In the genomic region with DNA sequence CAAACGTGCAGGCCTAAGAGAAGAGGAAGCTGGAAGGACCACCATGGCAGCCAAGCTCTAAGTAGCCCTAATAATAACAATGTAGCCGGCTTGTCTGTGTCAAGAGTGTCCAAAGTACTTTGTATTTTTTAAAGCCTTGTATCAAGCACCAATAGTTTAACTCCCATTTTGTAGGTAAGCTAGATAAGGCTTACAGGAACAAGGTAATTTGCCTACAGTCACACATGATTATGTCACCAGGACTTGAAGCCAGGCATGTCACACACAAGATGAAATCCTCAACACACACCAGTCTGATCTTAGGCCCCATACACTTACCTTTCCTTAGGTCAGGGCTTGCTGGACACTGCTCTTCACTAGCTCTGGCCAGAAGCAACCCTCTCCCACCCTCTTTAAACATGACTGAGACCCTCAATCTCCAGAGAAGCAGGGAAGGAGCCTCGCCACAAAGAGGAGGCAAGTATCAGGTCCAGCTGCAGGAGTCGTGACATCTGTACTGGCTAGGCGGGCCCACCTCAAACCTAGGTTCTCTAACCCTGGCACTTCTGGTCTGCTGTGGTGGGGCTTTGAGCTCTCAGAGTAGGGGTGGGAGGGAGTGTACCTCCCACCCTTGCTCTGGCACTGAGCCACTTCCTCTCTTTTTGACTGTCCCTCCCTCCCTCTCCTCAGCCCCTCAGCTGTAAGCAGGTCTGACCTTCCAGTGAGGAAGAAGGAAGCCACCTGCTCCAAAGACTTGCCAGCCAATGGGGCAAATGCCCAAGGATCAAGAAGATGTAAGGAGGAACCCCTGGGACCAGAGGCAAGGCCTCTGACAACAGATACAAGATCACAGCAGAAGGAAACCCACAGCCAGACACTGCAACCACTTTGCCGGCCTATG, we compare ENCODE assay signal across 8 mouse cellular contexts. TPM values are rescaled to one million over a fixed set of nuclear protein-coding genes. Genes with fewer than 3 reads are reported as not detected.
A peak's percentile ranks its signal among the peaks of the same experiment; 100 is the strongest.
DNase-seq lines count a peak whose midpoint lies in the region; ATAC-seq lines count a peak whose summit lies in the region.

No protein-coding gene starts in this region.

- H3K4me2 ChIP-seq in embryonic facial prominence, embryonic 14.5 days (ENCODE audit: low read depth, low read length), result peak overlapping the region; percentile 60; the same call in 1 of the 2 replicates
- peak overlapping the region; percentile 77; the same call in 1 of the 2 replicates for H3K4me2 ChIP-seq in intestine, embryonic 15.5 days (replicated peaks)

- peak overlapping the region; percentile 92 for H3K27ac ChIP-seq in embryonic facial prominence, embryonic 14.5 days (replicated peaks; ENCODE audit: low read depth, low read length)
- H3K27ac ChIP-seq in intestine, embryonic 15.5 days, result peak overlapping the region; percentile 98

- H3K4me1 ChIP-seq in megakaryocyte, embryonic 14.5 days, result peaks cover 97% of the 10 kb centered on the region
- peaks cover 53% of the 10 kb centered on the region for H3K4me1 ChIP-seq in embryonic facial prominence, embryonic 14.5 days (ENCODE audit: control insufficient read depth, insufficient read depth, low read length)
- peaks cover 85% of the 10 kb centered on the region for H3K4me1 ChIP-seq in intestine, embryonic 15.5 days (replicated peaks)

- no peaks in the 10 kb centered on the region for H3K9me3 ChIP-seq in megakaryocyte, embryonic 14.5 days
- no peaks in the 10 kb centered on the region for H3K9me3 ChIP-seq in embryonic facial prominence, embryonic 14.5 days (ENCODE audit: control insufficient read depth, low read length)
- no peaks in the 10 kb centered on the region for H3K9me3 ChIP-seq in intestine, embryonic 15.5 days

- H3K36me3 ChIP-seq in megakaryocyte, embryonic 14.5 days (replicated peaks; ENCODE audit: low read length), result peaks cover 41% of the 10 kb centered on the region
- H3K36me3 ChIP-seq in embryonic facial prominence, embryonic 14.5 days (ENCODE audit: control insufficient read depth, insufficient read depth, low read length), result peaks cover 18% of the 10 kb centered on the region
- peaks cover 17% of the 10 kb centered on the region for H3K36me3 ChIP-seq in intestine, embryonic 15.5 days

- peak overlapping the region; percentile 92 for H3K4me3 ChIP-seq in megakaryocyte, embryonic 14.5 days (replicated peaks)
- no peak overlapping the region for H3K4me3 ChIP-seq in embryonic facial prominence, embryonic 14.5 days (ENCODE audit: low read depth, low read length)
- H3K4me3 ChIP-seq in intestine, embryonic 15.5 days (replicated peaks), result no peak overlapping the region

- DNase-seq in embryonic facial prominence, embryonic 14.5 days (ENCODE audit: low spot score), result no peak
- DNase-seq in naive thymus-derived CD4-positive, alpha-beta T cell, adult 2 months (ENCODE audit: low read depth), result peak; percentile 66
- DNase-seq in ovary, adult 18-20 months (ENCODE audit: low spot score), result no peak
- DNase-seq in adrenal gland, adult 18-20 months (ENCODE audit: low spot score in 2 of 2), result no peak
- DNase-seq in testis, postnatal 14 days (ENCODE audit: low spot score), result no peak

- H3K27me3 ChIP-seq in megakaryocyte, embryonic 14.5 days (replicated peaks), result no peaks in the 10 kb centered on the region
- no peaks in the 10 kb centered on the region for H3K27me3 ChIP-seq in embryonic facial prominence, embryonic 14.5 days (replicated peaks; ENCODE audit: control insufficient read depth, insufficient read depth, low read length)
- H3K27me3 ChIP-seq in intestine, embryonic 15.5 days (replicated peaks), result no peaks in the 10 kb centered on the region

- WGBS in embryonic facial prominence, embryonic 14.5 days, result 33% methylated on average over 6 of the region's 6 CpGs
- WGBS in intestine, embryonic 15.5 days, result 40% methylated on average over 6 of the region's 6 CpGs

- no peak for ATAC-seq in megakaryocyte, adult 5-6 weeks (ENCODE audit: poor library complexity, severe bottlenecking)
- ATAC-seq in embryonic facial prominence, embryonic 14.5 days (ENCODE audit: low read depth), result no peak
- no peak for ATAC-seq in intestine, embryonic 15.5 days

- peak overlapping the region; percentile 73; the same call in 1 of the 2 replicates for H3K9ac ChIP-seq in embryonic facial prominence, embryonic 14.5 days (ENCODE audit: low read depth, low read length)
- no peak overlapping the region for H3K9ac ChIP-seq in intestine, embryonic 15.5 days

RNA-seq across cellular contexts. Expression of gene Pnma1, which starts 28.8 kb away (rescaled TPM):
- 0.04 TPM in 1 of 2 replicates, not detected in the other for polyA plus RNA-seq in megakaryocyte, embryonic 14.5 days (2012; ENCODE audit: insufficient read depth, low replicate concordance)
- 0.32 and 0.65 TPM in 2 replicates for total RNA-seq in megakaryocyte, adult 5-6 weeks (2015)
- total RNA-seq in megakaryocyte, adult 5-6 weeks (2017), result 0.16 and 0.73 TPM in 2 replicates
- polyA plus RNA-seq in embryonic facial prominence, embryonic 14.5 days (2014; fragmentation: Nextera tagmentation; extraction: Ambion mirVana), result 1.4 TPM in 2 replicates
- polyA plus RNA-seq in intestine, embryonic 15.5 days (2015; fragmentation: Nextera tagmentation; extraction: Ambion mirVana), result 0.59 and 0.63 TPM in 2 replicates
- under 1 TPM; 0.26 to 0.36 TPM for total RNA-seq in adrenal gland, adult 18-20 months (2021)

RNA-seq across cellular contexts. Expression of gene Elmsan1, which starts 41.6 kb away (rescaled TPM):
- 9.8 and 10.1 TPM in 2 replicates for polyA plus RNA-seq in megakaryocyte, embryonic 14.5 days (2012; ENCODE audit: insufficient read depth, low replicate concordance)
- total RNA-seq in megakaryocyte, adult 5-6 weeks (2015), result 24.6 and 27.0 TPM in 2 replicates
- 17.0 and 25.0 TPM in 2 replicates for total RNA-seq in megakaryocyte, adult 5-6 weeks (2017)
- polyA plus RNA-seq in embryonic facial prominence, embryonic 14.5 days (2014; fragmentation: Nextera tagmentation; extraction: Ambion mirVana), result 9.4 and 9.8 TPM in 2 replicates
- polyA plus RNA-seq in intestine, embryonic 15.5 days (2015; fragmentation: Nextera tagmentation; extraction: Ambion mirVana), result 7.2 and 7.7 TPM in 2 replicates
- 10 to 100 TPM; 17.5 to 20.6 TPM for total RNA-seq in adrenal gland, adult 18-20 months (2021)
